Mouse (Mus musculus) limb, embryonic 11.5 days (tissue): ENCODE measurements at regions not wholly inside any gene's neighbourhood (a gene's known extent, or its start where the extent isn't known, plus 50 kb on each side); places are given as distances from the start of the nearest gene placed in this dataset.

Experiments
- ATAC-seq: fragments of 200-750 bp; cut with Nextera tagmentation; 2 replicates; pipeline ENCODE4 v1.8.0; 2017; ENCODE audit warnings: low read depth; ENCODE audit not compliant: insufficient number of reproducible peaks, low FRiP score, low TSS enrichment
- DNase-seq: peaks from one replicate; pipeline ENCODE4 v3.0.0-alpha.2; 2015; ENCODE audit warnings: low spot score
- H3K27ac ChIP-seq: fragments of 300-500 bp; sonication (generic); replicated peaks from 2 replicates; pipeline ENCODE4 v1.5.1; 2014; ENCODE audit warnings: low read depth, mild to moderate bottlenecking, low read length
- H3K27me3 ChIP-seq: fragments of 300-500 bp; sonication (generic); 2 replicates; pipeline ENCODE4 v1.6.1; 2014; ENCODE audit warnings: mild to moderate bottlenecking, low read length, mixed read lengths; ENCODE audit not compliant: control insufficient read depth, insufficient read depth
- H3K36me3 ChIP-seq: fragments of 300-500 bp; sonication (generic); 2 replicates; pipeline ENCODE4 v1.6.1; 2014; ENCODE audit warnings: mild to moderate bottlenecking, low read length, moderate library complexity, mixed read lengths; ENCODE audit not compliant: control insufficient read depth, insufficient read depth
- H3K4me1 ChIP-seq: fragments of 300-500 bp; sonication (generic); 2 replicates; pipeline ENCODE4 v1.6.1; 2014; ENCODE audit warnings: low read length, mixed read lengths; ENCODE audit not compliant: control insufficient read depth, insufficient read depth
- H3K4me2 ChIP-seq: fragments of 300-500 bp; sonication (generic); 2 replicates; pipeline ENCODE4 v1.6.1; 2014; ENCODE audit warnings: low read depth, mild to moderate bottlenecking, moderate library complexity; ENCODE audit not compliant: severe bottlenecking
- H3K4me3 ChIP-seq: fragments of 300-500 bp; sonication (generic); 2 replicates; pipeline ENCODE4 v1.5.1; 2014; ENCODE audit warnings: low read depth, low read length
- H3K9ac ChIP-seq: fragments of 300-500 bp; sonication (generic); 2 replicates; pipeline ENCODE4 v1.6.1; 2014; ENCODE audit warnings: mild to moderate bottlenecking, low read length
- H3K9me3 ChIP-seq: fragments of 300-500 bp; sonication (generic); 2 replicates; pipeline ENCODE4 v1.6.1; 2016; ENCODE audit warnings: low read length; ENCODE audit not compliant: control insufficient read depth
- WGBS: fragments of 180-500 bp; shearing (Covaris S2); extraction: QIAGEN DNeasy Blood & Tissue Kit; methylation state at CpG from one replicate; pipeline ENCODE4 v1.1.7; 2014; 5-methylcytosine and 5-hydroxymethylcytosine counted together

DNA sequence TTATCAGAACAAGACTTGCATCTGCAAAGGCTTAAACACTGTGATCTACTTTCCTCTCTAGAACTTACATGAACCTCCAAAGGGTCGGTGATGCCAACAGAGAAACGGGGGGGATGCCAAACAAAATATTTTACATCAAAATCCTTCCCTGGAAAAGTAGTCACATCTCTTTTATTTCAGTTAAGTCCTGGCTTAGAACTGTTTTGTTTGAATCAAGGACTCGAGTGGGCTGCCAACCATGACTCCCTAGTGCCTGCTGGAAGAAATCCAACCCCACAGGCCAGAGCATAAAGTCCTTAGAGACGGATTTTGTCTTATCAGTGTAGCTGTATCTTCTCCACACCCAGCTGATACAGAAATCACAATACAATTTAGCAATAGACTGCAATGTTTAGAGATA, 336.1 kb upstream of the Rack1 start:
- H3K9ac ChIP-seq, result no peak overlapping the region
- ATAC-seq (no peak), DNase-seq (no peak)
- no peaks in the 10 kb centered on the region for H3K9me3 ChIP-seq
- H3K27me3 ChIP-seq, result no peaks in the 10 kb centered on the region
- no peak overlapping the region for H3K4me3 ChIP-seq
- WGBS, result 75% methylated on average over 4 of the region's 4 CpGs
- no peak overlapping the region for H3K4me2 ChIP-seq
- no peaks in the 10 kb centered on the region for H3K36me3 ChIP-seq
- H3K4me1 ChIP-seq, result no peaks in the 10 kb centered on the region
- H3K27ac ChIP-seq, result no peak overlapping the region

DNA sequence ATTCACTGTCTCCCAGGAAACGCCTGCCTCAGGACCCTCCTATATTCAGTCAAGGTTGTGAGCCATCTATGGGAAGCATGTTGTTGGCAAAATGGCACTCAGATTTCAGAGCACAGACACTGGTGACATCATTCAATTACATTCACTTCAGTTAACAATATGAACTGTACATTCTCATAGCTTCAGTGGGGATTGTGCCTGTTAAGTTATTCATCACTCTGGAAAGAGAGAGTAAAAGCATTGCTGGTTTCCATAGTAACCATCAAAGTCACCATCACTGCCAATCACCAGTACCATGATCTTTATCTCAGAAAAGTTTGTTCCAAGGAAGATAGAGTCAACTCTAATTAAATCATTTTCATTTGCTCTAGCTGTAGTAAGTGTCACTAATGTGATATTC, 350.2 kb upstream of the Rack1 start:
- H3K27me3 ChIP-seq, result no peaks in the 10 kb centered on the region
- H3K36me3 ChIP-seq, result no peaks in the 10 kb centered on the region
- H3K9ac ChIP-seq, result no peak overlapping the region
- DNase-seq, result no peak
- H3K4me3 ChIP-seq, result no peak overlapping the region
- no peak for ATAC-seq
- 87% methylated on average over 1 of the region's 1 CpGs for WGBS
- no peaks in the 10 kb centered on the region for H3K9me3 ChIP-seq
- no peak overlapping the region for H3K27ac ChIP-seq
- no peak overlapping the region for H3K4me2 ChIP-seq
- H3K4me1 ChIP-seq, result no peaks in the 10 kb centered on the region

- WGBS, result 57% methylated on average over 5 of the region's 5 CpGs
- Histone ChIP-seq H3K9me3 (no peaks in the 10 kb centered on the region), H3K27ac (no peak overlapping the region), H3K4me1 (no peaks in the 10 kb centered on the region), H3K36me3 (no peaks in the 10 kb centered on the region), H3K4me2 (no peak overlapping the region), H3K27me3 (no peaks in the 10 kb centered on the region), H3K4me3 (no peak overlapping the region), H3K9ac (no peak overlapping the region)
- no peak for ATAC-seq
- DNase-seq, result no peak
Observed at GRCm38 (mm10) chr11:48442534-48443254, 357.4 kb upstream of the Rack1 start.

DNA sequence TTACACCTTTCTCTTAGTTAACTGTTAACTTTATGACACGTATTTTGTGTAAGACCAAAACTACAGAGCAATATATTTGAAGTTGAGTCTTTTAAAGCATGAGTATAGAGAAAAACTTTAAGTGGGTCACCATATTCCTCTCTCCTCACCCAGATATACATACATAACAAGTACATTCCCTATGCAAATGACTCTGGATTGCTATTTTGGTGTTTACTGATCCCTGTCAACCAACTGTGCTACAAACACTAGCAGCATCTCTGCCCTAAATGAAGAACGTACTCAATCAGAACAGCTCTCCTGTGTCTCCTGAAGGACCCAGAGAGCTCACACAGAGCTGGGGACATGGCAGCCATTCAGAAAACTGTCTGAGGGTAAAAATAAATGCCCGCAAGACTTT, 363.4 kb upstream of the Rack1 start:
- Histone ChIP-seq H3K27ac (no peak overlapping the region), H3K36me3 (no peaks in the 10 kb centered on the region), H3K27me3 (no peaks in the 10 kb centered on the region), H3K4me1 (no peaks in the 10 kb centered on the region), H3K9me3 (no peaks in the 10 kb centered on the region), H3K4me3 (no peak overlapping the region), H3K4me2 (no peak overlapping the region), H3K9ac (no peak overlapping the region)
- DNase-seq (no peak), ATAC-seq (no peak)
- WGBS, result 87% methylated on average over 3 of the region's 3 CpGs

DNA sequence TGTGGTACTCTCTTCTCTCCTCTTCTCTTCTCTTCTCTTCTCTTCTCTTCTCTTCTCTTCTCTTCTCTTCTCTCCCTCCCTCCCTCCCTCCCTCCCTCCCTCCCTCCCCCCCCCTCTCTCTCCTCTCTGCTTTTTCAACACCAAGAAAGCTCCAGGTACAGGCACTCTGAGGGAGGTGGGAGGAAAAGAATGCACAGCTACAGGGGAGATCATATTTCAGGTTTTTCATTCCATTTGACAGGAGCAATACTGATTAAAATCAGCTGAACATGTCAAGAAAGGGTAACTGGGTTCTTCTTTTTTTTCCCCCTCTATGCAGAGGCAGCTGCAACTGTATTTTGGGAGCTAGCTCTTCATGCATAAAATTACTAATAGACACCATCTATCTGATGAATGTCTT, 368.8 kb upstream of the Rack1 start:
- Histone ChIP-seq H3K27ac (no peak overlapping the region), H3K4me3 (no peak overlapping the region), H3K36me3 (no peaks in the 10 kb centered on the region), H3K9ac (no peak overlapping the region), H3K27me3 (no peaks in the 10 kb centered on the region), H3K4me2 (no peak overlapping the region), H3K9me3 (no peaks in the 10 kb centered on the region), H3K4me1 (no peaks in the 10 kb centered on the region)
- ATAC-seq, result no peak
- DNase-seq, result no peak

GRCm38 (mm10) chr11:48427423-48427822, 372.7 kb upstream of the Rack1 start:
- DNase-seq (no peak), ATAC-seq (no peak)
- Histone ChIP-seq H3K4me2 (no peak overlapping the region), H3K27ac (no peak overlapping the region), H3K36me3 (no peaks in the 10 kb centered on the region), H3K4me1 (no peaks in the 10 kb centered on the region), H3K4me3 (no peak overlapping the region), H3K27me3 (no peaks in the 10 kb centered on the region), H3K9me3 (no peaks in the 10 kb centered on the region), H3K9ac (no peak overlapping the region)
- WGBS, result 50% methylated on average over 2 of the region's 2 CpGs

DNA sequence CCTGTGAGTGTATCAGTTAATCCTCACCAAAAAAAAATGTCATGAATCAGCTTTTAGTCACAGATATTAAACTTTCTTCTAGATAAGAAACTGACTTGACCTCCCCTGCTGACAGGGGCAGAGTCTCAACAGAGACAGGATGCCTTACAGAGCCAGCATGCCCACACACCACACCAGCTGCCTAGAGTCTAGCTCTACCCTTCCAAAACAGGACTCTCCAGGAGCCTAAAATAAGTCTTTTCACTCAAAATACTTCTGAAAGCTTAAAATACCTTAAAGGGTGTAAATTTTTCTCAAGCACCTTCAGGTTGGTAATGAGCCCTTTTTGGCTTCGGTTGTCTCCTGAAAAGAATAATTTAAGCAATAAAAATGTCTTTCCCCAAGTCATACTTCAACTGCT, 373.7 kb upstream of the Rack1 start:
- Histone ChIP-seq H3K27me3 (no peaks in the 10 kb centered on the region), H3K36me3 (no peaks in the 10 kb centered on the region), H3K4me3 (no peak overlapping the region), H3K9ac (no peak overlapping the region), H3K9me3 (no peaks in the 10 kb centered on the region), H3K4me2 (no peak overlapping the region), H3K27ac (no peak overlapping the region), H3K4me1 (no peaks in the 10 kb centered on the region)
- ATAC-seq (no peak), DNase-seq (no peak)
- 45% methylated on average over 1 of the region's 1 CpGs for WGBS

GRCm38 (mm10) chr11:48418066-48418756, 381.9 kb upstream of the Rack1 start:
- Histone ChIP-seq H3K27ac (no peak overlapping the region), H3K9me3 (no peaks in the 10 kb centered on the region), H3K36me3 (no peaks in the 10 kb centered on the region), H3K27me3 (no peaks in the 10 kb centered on the region), H3K9ac (no peak overlapping the region), H3K4me2 (no peak overlapping the region), H3K4me1 (no peaks in the 10 kb centered on the region), H3K4me3 (no peak overlapping the region)
- 92% methylated on average over 6 of the region's 6 CpGs for WGBS
- ATAC-seq, result no peak
- DNase-seq, result no peak

DNA sequence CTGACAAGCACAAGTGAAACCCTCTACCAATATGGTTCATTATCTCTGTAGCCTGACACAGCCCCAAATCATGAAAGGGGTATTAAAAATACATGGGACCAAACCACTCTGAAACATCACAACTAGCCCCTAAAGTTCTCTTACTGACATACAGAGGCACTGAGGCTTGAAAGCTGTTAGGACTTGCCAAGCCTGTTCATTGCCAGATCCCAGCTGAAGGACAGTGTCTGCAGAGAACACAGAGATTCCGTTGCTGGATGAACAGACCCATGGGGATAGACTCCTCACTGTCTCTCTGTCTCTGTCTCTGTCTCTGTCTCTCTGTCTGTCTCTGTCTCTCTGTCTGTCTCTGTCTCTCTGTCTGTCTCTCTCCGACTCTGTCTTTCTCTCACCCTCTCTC, 382.5 kb upstream of the Rack1 start:
- H3K36me3 ChIP-seq, result no peaks in the 10 kb centered on the region
- H3K4me3 ChIP-seq, result no peak overlapping the region
- H3K27me3 ChIP-seq, result no peaks in the 10 kb centered on the region
- no peaks in the 10 kb centered on the region for H3K9me3 ChIP-seq
- no peak for DNase-seq
- H3K4me1 ChIP-seq, result no peaks in the 10 kb centered on the region
- no peak overlapping the region for H3K4me2 ChIP-seq
- no peak overlapping the region for H3K9ac ChIP-seq
- 77% methylated on average over 2 of the region's 2 CpGs for WGBS
- no peak for ATAC-seq
- no peak overlapping the region for H3K27ac ChIP-seq
